Mouse (Mus musculus) lung, postnatal 14 days (tissue): ENCODE results near the gene Sec14l1.
A peak's percentile ranks its signal among the peaks of the same experiment; 100 is the strongest.

Source experiments
- DNase-seq: peaks from one replicate; pipeline ENCODE4 v3.0.0; 2021

Gene Sec14l1

DNA sequence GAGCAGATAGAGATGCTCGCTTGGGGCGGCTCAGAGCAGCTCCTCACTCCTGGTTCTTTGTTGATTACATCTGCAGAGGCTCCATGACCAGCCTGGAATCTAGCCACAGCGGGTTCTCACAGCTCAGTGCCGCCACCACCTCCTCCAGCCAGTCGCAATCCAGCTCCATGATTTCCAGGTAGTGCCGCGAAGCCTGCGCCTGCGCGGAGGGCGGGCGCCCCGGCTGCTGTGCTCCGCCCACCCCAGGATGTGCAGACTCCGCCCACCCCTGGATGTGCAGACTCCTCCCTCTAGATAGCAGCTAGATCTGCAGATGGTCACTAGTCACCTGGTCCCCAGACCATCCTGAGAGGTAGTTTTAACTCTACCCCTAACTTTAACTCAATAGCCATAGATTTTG, 41.8 kb downstream of the Sec14l1 start:
- DNase-seq = no peak

DNA sequence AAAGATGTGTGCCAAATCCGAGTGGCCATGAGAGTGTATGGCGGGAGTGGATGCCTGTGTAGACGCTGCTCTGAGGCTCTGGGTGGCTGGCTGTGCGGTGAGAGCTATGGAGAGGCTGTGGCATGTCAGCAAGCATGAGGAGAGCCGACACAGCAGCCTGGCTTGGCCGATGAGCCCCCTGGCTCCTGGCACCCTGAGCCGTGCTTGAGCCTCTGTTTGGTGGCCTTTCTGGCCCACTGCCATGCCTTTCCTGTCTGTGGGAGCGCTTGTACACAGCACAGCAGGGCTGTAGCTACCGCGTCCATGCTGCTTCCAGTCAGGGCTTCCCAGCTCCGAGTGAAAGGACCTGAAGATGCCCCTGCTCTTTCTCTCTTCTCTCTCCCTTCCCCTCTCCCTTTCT, 43.4 kb downstream of the Sec14l1 start:
- DNase-seq = peak; percentile 58

DNA sequence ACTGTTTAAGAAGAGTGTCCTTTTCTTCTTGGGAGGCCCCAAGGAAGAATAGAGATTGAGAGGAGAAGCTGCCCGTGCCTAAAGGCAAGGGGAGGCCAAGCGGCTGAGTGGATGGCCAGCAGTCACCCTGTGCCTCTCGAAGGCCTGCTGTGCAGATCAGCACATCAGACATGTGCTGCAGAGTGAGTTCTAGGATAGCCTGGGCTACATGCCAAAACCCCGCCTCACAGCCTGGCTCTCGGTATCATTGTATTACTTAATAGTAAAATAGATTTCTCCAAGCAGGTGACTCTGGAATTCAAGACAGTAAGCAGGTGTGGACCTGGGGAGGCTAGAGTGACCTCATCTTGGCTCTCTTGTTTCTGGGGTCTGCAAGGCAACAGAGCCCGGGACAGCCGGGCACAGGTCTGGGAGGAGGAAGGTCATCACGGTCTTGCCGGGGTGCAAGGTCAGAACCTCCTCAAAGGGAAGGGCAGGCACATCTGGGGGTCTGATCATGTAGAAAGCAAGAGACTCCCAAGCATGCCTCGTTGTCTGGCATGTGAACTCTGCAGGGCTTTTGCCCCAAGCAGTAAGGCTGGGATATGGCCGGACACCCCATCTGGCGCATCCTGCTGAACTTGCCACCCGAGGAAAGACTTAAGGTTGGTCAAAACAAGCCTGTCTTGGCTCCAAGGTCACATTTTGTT, 44.4 kb downstream of the Sec14l1 start:
- no peak for DNase-seq

DNA sequence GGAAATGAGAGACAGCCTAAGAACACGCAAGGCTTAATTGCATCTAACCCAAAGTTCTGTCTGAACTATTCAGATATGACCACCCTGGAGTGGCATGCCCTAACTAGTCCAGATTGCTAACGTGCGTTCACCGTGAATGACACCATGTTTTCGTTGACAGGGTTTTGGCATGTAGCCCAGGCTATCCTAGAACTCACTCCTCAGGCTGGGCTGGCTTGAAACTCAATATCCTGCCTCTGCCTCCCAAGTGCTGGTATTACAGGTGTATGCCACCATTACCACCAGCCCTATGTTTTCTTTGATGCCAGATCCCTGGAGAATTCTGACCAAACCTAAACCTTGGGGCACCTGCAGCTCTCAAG, 45.0 kb downstream of the Sec14l1 start:
- no peak for DNase-seq

DNA sequence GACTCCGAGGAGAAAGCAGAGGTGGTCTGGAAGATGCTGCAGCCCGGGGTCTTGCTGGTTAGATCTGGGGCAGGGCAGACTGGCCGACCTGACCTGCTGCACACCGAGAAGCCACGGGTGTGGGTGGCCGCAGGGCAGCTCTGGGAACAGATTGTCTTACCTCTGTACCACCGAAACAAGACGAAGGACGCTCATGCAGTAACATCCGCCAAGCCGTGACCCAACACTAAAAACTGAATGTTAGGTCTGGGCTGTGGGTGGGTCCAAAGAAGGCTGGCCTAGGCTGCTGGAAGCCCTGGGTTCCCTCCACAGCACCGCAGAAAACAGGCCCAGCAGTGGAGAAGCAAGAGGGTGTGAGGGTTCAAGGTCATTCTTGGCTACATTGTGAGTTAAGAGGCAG, 45.8 kb downstream of the Sec14l1 start:
- no peak for DNase-seq

DNA sequence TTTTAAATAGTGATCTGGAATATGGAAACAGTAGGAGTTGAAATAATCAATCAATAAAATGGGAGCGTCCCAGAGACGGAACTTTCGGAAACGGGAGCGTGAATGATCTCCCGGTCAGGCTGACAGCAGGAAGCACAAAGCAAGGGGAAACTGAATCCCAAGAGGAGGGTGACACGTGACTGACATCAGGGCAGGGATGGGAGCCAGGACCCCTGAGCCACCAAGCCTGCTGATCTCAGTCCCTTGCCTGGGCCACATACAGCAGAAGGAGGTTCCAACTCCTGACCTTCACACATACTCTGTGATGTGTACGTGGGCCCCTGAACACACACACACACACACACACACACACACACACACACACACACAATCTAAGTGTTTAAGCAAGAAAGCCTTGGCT, 46.6 kb downstream of the Sec14l1 start:
- no peak for DNase-seq

DNA sequence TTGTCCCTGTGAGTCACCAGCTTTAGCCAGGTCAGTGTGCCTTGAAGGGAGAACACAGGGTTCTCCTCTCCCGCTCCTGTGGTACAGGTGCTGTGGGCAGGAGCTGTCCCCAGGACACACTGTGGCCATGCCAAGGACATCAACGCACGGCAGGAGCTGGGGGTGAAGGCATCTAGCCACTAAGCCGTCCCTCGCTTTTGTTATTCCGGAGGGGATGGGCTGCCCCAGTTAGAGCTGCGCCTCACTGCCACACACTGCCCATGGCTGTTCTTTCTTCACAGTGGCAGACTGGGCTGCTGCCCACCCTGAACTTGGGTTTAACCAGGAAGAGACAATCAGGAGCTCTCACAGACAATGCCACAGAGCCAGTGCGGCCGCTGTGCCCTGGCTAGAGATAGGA, 48.1 kb downstream of the Sec14l1 start:
- no peak for DNase-seq

DNA sequence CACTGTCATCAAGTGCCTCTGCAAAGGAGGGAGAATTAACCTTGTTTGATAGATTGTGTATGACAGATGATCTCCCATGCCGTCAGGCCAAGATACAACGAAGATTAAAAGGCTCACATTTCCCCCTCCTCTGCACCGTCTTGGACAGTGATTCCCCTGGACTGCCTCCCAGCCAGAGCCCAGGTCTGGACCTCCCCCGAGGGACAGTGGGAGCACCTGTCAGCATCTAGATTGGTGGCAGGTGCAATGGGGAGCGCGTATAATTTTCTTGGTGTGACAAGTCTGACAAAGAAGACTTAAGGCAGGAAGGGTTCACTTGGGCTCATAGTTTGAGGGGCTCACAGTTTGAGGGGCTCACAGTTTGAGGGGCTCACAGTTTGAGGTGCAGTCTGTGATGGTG, 48.8 kb downstream of the Sec14l1 start:
- DNase-seq = no peak

DNA sequence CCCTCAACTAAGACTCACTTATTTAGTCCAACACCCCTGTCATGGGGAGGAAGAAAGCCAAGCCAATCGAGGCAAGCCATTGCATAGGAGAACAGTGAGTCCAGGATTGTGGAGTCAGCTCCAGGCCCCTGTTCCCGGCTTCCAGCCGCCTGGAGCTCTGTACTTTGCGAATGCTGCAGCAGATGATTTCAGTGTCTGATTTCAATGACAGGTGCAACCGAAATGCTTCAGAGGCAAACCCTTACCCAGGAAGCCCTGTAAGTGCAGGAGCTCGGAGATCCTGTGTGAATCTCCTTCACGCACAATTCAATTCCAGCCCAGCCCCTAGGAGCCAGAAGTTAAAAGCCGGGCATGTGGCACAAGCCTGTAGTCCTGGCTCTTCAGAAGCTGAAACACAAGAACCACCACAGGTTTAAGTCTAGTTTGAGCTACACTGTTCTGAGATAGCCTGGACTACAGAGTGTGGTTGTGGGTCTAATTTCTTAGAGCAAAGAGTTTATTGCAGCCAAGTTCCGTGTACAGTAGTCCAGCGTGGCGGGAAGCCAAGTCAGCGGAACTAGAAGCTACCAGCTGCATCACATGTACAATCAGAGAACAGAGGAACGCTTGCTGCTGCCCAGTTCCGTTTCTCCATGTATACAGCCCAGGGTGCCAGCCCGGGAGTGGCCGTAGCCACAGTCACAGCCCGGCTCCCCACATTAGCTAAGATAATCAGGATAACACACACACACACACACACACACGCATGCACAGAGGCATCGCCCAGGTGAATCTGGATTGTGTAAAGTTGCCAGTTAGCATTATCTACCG, 53.5 kb downstream of the Sec14l1 start:
- DNase-seq = no peak

DNA sequence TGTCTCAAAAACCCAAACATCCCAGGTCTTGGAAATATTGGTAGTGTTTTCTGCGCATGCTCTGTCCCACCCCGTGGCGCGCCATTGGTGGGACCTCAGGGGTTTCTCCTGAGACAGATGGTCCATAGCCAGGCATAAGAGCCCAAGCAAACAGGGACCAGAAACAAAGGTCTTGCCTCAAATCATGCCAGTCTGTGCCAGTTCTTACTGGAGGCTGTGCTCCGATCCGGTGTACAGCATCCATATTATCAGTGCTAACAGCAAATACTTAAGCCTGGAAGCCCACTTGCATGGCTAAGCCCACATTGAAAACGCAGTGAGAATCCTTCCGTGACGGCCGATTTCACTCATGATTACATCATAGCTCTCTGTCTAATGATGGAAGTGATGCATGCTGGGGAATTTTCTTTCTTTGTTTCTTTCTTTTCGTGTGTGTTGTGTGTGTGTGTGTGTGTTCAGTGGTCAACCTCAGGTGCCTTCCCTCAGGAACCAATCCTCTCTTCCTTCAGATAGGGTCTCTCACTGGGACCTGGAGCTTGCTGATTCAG, 54.2 kb downstream of the Sec14l1 start:
- no peak for DNase-seq

DNA sequence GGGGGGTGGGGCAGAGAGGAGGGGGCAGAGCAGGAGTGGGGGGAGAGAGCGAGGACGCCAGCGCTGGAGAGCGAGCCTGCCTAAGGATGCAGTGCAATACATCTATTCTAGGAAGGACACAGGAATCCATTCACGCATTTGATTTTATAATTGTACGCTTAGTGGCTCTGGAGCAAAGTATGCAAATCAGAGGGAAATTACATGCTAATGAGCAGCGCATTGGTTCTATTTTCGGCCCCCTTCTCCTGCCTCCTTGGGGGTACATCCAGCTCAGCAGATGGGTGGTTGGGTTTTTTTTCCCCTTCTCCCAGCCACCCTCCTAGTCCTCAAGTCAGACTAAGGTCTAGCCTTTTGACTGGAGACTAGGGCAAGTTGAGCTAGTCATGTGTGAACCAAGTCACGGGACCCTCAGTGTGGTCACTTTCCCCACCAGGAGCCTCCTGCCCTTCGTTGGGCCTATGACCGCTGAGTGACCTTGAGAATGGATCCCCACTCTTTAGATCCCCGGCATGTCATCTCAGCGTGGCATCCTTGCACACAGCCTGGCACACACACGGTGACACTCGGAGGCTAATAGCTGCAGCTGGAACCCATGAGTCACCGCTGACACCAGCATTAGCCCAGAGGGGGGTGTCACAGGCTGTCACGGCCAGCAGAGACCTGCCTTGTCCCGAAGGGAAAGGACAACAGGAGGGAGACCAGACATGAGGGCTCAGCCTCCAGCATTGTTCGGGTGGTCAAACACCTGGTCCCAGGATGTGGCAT, 55.0 kb downstream of the Sec14l1 start:
- DNase-seq = no peak

DNA sequence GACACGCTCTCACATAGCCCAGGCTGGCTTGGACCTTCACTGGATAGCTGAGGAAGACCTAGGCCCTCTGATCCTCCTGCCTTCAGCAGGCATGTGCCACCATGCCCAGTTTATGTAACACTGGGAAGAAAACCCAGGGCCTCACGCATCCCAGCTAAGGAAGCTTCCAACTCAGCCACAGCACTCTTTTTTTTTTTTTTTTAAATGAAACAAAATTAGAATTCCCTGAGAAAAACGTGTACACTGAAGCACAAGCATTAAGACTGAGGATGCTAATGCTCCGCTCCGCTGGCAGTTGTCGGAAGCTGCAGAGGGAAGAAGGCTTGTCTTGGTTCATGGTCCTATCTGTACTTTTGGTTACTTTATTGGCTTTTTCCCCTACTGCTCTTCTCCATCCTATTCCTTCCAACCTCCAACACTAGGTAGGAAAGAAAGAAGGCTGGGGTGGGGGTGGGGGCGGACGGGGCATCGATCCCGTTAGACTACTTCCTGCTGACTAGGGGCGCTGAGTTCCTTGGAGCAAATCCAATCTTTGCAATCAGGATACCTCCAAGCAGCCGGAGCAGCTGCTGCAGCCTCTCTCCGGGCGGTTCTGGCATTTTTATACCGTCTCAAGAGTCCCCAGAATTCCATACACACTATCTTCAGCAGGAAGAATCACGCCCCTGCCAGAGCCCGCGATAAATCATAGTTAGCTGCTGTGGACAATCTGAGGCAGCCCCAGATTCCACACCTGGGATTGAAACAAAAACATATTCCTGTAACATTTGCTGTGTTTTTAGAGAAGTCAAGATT, 59.3 kb downstream of the Sec14l1 start:
- no peak for DNase-seq

DNA sequence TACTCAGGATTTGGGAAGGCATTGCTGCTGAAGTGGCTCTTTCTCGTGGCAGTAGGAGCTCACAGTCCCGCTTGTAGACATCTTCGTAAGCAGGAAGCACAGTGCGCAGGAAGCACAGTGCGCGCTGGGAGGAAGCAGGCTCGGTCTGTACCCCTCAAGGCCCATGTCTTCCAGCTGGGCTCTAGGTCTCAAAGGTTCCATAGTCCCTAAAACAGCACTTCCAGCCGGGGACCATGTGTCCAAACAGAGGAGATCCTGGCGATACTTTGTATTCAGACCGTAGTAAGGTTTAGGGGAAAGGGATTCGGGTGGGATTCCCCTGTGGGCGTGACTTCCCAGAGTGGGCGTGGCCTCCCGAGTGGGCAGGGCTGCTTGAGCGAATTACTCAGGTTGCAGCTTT, 60.0 kb downstream of the Sec14l1 start:
- peak; percentile 42 for DNase-seq

DNA sequence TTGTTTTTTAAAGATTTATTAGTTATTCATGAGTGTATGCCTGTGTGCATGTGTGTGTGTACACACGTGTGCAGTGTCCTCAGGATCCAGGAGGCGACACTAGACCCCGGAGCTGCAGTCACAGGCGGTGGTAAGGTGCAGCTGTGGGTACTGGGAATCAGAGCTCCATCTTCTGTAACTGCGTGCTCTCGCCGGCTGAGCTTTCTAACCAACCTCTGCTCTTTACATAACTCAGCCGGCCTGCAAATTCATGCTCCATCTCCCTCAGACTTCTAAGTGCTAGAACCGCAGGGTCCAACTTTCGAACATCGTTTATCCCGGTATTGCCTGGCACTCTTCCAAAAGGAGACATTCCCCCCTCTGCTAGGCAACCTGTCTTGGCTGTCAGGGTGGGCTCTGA, 60.5 kb downstream of the Sec14l1 start:
- DNase-seq = no peak

DNA sequence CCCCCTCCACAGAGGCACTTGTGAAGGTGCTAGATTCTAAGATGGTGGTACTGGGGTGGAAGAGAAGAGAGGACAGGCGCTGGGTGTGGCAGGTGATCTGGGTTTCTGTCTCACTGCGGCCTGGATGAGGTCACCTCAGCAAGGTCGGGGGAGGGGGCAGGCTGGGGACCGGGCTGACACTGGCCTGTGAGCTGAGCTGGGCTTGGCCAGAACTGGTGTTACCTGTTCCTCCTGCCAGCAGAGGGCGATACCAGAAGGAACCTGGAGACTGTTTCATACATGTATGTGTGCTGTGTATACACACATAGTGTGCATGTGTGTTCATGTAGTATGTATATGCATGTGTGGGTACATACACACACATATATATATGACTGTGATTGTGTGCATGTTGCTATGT, 61.3 kb downstream of the Sec14l1 start:
- peak; percentile 49 for DNase-seq

DNA sequence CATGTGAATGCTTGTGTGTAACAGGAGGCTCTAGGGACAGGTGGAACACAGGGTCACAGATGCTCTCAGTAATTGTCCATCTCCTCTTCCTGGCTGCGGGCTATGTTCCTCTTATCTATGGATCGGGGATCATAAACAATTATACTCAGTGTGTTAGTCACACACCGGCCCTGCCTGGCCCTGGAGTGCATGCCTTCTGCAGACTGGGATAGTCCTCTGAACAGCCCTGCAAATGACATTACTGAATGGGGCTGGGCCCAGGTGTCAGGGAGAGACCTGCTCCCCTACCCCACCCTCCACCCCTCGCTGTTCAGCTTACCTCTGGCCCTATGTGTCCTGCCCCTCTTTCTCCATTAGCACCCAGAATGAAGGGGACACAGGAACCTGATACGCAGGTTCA, 61.9 kb downstream of the Sec14l1 start:
- DNase-seq = no peak

DNA sequence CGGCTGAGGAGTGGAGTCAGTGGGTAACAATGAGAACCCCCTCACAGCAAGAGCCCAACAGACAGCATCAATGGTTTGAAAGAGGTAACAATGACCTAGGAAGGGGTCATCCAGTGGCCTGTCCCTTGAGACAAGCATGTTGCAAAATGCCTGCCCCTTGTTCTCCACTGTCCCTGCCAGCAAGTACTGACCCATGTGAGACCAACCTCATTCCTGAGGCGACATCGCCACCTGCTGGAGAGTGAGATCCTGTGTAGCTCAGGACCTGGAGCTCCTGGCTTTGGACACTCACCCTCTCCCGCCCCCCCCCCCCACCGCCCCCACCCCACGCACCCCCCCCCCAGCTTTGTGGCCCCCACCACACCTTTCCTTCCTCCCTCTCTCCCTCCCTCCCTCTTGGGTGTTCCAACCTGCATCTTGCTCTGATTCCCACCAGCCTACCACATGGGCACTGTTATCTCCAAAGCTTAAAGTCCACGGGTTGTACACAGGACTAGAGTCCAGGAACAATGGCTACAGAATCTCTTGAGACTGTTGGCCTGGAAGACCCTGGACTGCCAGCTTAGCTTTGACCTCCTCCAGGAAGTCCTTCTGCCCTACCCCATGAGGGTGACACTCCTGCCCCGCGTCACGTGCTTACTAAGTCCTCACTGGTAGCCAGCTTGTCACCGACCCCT, 62.5 kb downstream of the Sec14l1 start:
- peak; percentile 97 for DNase-seq

DNA sequence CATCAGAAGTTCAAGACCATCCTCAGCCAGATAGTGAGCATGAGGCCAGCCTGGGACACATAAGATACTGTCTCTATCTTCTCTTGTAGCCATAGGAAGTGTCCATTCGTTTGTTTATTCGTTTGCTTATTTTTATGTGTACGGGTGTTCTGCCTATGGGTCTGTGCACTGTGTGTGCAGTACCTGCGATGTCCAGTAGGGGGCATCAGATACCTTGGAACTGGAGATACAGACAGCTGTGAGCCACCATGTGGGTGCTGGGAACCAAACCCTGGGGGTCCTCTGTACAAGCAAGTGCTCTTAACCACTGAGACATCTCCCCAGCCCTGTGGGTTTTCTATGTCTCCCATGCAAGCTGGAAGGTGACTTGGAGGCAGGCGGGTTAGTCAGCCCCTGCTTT, 64.9 kb downstream of the Sec14l1 start:
- DNase-seq = no peak

DNA sequence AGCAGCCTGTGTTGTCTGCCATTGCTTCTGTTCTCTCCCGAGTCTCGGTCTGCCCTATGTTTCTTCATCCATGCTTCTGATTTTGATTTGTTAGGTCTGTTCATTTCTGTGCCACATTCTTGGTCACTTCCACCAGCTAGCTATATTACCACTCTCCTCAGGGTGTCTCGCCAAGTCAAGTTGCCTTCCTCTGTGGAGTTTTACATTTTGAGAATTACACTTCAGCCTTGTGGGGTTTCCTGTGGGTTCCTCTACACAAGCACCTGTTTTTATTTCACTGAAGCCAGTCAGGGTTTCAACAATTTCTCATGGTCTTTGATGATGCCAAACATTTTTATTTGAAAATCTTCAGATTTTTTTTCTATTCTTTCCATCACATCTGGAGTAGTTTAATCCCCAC, 67.8 kb downstream of the Sec14l1 start:
- DNase-seq = no peak

DNA sequence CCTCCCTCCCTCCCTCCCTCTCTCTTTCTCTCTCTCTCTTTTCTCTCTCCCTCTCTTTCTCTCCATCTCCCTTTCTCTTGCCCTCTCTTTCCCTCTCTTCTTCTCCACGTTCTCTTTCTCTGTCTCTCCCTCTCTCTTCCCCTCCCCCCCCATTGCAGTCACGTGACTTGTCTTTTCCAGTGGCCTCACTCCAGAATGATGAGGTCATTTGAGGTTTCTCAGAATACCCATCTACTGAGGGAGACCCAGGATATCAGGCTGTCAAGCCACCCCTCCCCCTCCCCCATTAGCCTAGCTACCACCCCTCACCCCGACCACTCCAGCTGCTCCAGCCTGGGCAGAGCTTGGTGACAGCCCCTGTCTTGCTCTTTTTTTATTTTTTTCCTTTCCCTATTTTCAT, 68.3 kb downstream of the Sec14l1 start:
- DNase-seq = no peak

DNA sequence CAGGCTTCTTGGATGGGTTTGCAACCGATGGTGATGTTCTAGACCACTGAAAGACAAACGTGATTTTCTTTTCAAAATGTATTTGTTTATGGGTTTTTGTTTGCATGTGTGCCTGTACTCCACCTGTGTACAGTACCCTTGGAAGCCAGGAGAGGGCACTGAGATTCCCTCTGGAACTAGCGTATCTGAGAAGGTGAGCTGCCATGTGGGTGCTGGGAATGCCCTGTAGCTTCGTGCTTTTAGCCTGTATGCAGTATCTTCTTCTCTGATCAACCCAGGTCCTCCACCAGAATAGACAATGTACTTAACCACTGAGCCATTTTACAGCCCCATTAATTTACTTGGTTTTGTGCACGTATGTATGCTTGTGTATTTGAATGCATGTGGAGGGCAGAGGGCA, 68.9 kb downstream of the Sec14l1 start:
- DNase-seq = no peak
